Mouse (Mus musculus): ENCODE results near the gene Phc2. TPM values are rescaled to one million over a fixed set of nuclear protein-coding genes. Genes with fewer than 3 reads are reported as not detected.

Gene Phc2
- polyA plus RNA-seq, 1 experiment from 2014 or later: 19.4 TPM

- no peaks in the 10 kb centered on the region for H3K27me3 ChIP-seq (ENCODE audit: insufficient read depth, low read length)
- H3K4me3 ChIP-seq (ENCODE audit: low read length): no peak overlapping the region
- no peak overlapping the region for H3K4me2 ChIP-seq (replicated peaks; ENCODE audit: low read depth, low read length)
- H3K36me3 ChIP-seq (ENCODE audit: insufficient read depth, low read length): peaks cover 80% of the 10 kb centered on the region
- H3K4me1 ChIP-seq (ENCODE audit: insufficient read depth, low read length): peaks cover 3% of the 10 kb centered on the region; the same call in 1 of the 2 replicates
- H3K9ac ChIP-seq (replicated peaks; ENCODE audit: low read length): no peak overlapping the region
- peak; percentile 77 for ATAC-seq (ENCODE audit: low FRiP score, low TSS enrichment)
- 44% methylated on average over 20 of the region's 20 CpGs for WGBS
- H3K9me3 ChIP-seq (ENCODE audit: low read length): no peaks in the 10 kb centered on the region
- no peak overlapping the region for H3K27ac ChIP-seq (ENCODE audit: low read length)
These were observed 122.2 kb downstream of the Phc2 start for GRCm38 (mm10) chr4:128776568-128777289.

GRCm38 (mm10) chr4:128777593-128777992 is 123.1 kb downstream of the Phc2 start:
- no peak for ATAC-seq (ENCODE audit: low FRiP score, low TSS enrichment)
- H3K36me3 ChIP-seq (ENCODE audit: insufficient read depth, low read length): peaks cover 75% of the 10 kb centered on the region
- H3K9ac ChIP-seq (replicated peaks; ENCODE audit: low read length): no peak overlapping the region
- no peak overlapping the region for H3K27ac ChIP-seq (ENCODE audit: low read length)
- no peaks in the 10 kb centered on the region for H3K9me3 ChIP-seq (ENCODE audit: low read length)
- WGBS: 84% methylated on average over 11 of the region's 11 CpGs
- H3K27me3 ChIP-seq (ENCODE audit: insufficient read depth, low read length): no peaks in the 10 kb centered on the region
- no peak overlapping the region for H3K4me3 ChIP-seq (ENCODE audit: low read length)
- no peak overlapping the region for H3K4me2 ChIP-seq (replicated peaks; ENCODE audit: low read depth, low read length)
- H3K4me1 ChIP-seq (ENCODE audit: insufficient read depth, low read length): peaks cover 3% of the 10 kb centered on the region; the same call in 1 of the 2 replicates

DNA sequence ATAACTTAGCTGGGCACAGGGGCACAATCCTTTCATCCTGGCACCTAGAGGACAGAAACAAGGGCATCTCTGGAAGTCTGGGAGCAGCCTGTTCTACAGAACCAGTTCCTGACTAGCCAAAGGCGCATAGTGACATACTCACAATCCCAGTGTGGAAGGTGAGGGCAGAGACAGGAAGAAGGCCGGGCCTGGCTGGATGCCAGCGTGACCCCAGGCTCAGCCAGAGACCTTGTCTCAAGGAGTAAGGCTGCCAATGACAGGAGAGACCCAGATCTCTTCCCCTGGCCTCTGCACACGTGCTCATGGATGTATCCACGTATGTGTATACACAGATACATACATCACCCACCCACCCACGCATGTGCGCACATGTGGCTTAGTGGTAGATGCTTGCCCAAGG is 127.5 kb downstream of the Phc2 start:
- no peak overlapping the region for H3K9ac ChIP-seq (replicated peaks; ENCODE audit: low read length)
- 82% methylated on average over 7 of the region's 7 CpGs for WGBS
- H3K4me1 ChIP-seq (ENCODE audit: insufficient read depth, low read length): peaks cover 3% of the 10 kb centered on the region; the same call in 1 of the 2 replicates
- ATAC-seq (ENCODE audit: low FRiP score, low TSS enrichment): no peak
- no peak overlapping the region for H3K27ac ChIP-seq (ENCODE audit: low read length)
- H3K4me3 ChIP-seq (ENCODE audit: low read length): no peak overlapping the region
- no peak overlapping the region for H3K4me2 ChIP-seq (replicated peaks; ENCODE audit: low read depth, low read length)
- H3K27me3 ChIP-seq (ENCODE audit: insufficient read depth, low read length): no peaks in the 10 kb centered on the region
- H3K9me3 ChIP-seq (ENCODE audit: low read length): no peaks in the 10 kb centered on the region
- H3K36me3 ChIP-seq (ENCODE audit: insufficient read depth, low read length): peaks cover 74% of the 10 kb centered on the region

- H3K36me3 ChIP-seq (ENCODE audit: insufficient read depth, low read length): peaks cover 78% of the 10 kb centered on the region
- 72% methylated on average over 4 of the region's 4 CpGs for WGBS
- H3K9me3 ChIP-seq (ENCODE audit: low read length): no peaks in the 10 kb centered on the region
- no peak for ATAC-seq (ENCODE audit: low FRiP score, low TSS enrichment)
- no peak overlapping the region for H3K27ac ChIP-seq (ENCODE audit: low read length)
- no peak overlapping the region for H3K4me2 ChIP-seq (replicated peaks; ENCODE audit: low read depth, low read length)
- H3K4me1 ChIP-seq (ENCODE audit: insufficient read depth, low read length): peaks cover 3% of the 10 kb centered on the region; the same call in 1 of the 2 replicates
- H3K4me3 ChIP-seq (ENCODE audit: low read length): no peak overlapping the region
- no peak overlapping the region for H3K9ac ChIP-seq (replicated peaks; ENCODE audit: low read length)
- H3K27me3 ChIP-seq (ENCODE audit: insufficient read depth, low read length): no peaks in the 10 kb centered on the region
These were observed 128.1 kb downstream of the Phc2 start for GRCm38 (mm10) chr4:128782645-128783044.

- no peak overlapping the region for H3K4me3 ChIP-seq (ENCODE audit: low read length)
- no peak for ATAC-seq (ENCODE audit: low FRiP score, low TSS enrichment)
- H3K27me3 ChIP-seq (ENCODE audit: insufficient read depth, low read length): no peaks in the 10 kb centered on the region
- H3K27ac ChIP-seq (ENCODE audit: low read length): no peak overlapping the region
- 92% methylated on average over 15 of the region's 15 CpGs for WGBS
- H3K4me1 ChIP-seq (ENCODE audit: insufficient read depth, low read length): peaks cover 10% of the 10 kb centered on the region
- no peak overlapping the region for H3K9ac ChIP-seq (replicated peaks; ENCODE audit: low read length)
- H3K4me2 ChIP-seq (replicated peaks; ENCODE audit: low read depth, low read length): no peak overlapping the region
- H3K36me3 ChIP-seq (ENCODE audit: insufficient read depth, low read length): peaks cover 73% of the 10 kb centered on the region
- H3K9me3 ChIP-seq (ENCODE audit: low read length): no peaks in the 10 kb centered on the region
These were observed 130.6 kb downstream of the Phc2 start for GRCm38 (mm10) chr4:128784950-128785631.

DNA sequence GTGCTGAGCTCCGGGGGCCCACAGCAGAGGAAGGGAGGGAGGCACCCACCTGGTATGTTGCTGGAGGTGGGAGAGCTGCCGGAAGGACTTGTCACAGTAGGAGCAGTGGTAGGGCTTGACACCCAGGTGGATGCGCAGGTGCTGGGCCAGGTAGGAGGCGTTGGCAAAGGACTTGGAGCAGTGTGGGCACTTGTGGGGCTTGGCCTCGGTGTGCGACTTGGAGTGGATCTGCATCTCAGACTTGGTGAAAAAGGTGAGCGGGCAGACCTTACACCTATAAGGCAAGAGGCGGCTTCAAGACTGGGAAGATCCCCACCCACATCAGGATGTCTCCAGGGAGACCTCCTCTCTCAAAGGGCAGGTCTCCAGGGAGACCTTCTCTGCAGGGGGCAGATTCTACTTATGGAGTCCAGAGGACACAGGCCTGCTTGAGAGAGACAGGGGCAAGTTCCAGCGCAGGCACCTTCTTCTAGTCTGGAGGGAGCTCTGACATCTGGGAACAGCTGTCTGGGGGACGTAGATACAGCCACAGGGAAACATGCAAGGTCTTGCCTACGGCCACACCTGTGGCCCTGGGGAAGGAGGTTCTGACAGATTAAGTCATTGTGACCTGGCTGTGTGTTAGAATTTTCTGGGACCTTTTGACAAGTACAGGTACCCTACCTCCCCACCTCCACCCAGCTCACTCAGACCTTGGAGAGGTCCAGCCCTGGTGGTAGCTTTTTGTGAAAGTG is 131.6 kb downstream of the Phc2 start:
- Histone ChIP-seq H3K4me2 (replicated peaks; ENCODE audit: low read depth, low read length) (no peak overlapping the region), H3K9me3 (ENCODE audit: low read length) (no peaks in the 10 kb centered on the region), H3K27ac (ENCODE audit: low read length) (no peak overlapping the region), H3K27me3 (ENCODE audit: insufficient read depth, low read length) (no peaks in the 10 kb centered on the region), H3K4me3 (ENCODE audit: low read length) (no peak overlapping the region), H3K36me3 (ENCODE audit: insufficient read depth, low read length) (peaks cover 65% of the 10 kb centered on the region), H3K9ac (replicated peaks; ENCODE audit: low read length) (no peak overlapping the region), H3K4me1 (ENCODE audit: insufficient read depth, low read length) (peaks cover 18% of the 10 kb centered on the region)
- 89% methylated on average over 11 of the region's 11 CpGs for WGBS
- ATAC-seq (ENCODE audit: low FRiP score, low TSS enrichment): no peak

- H3K9me3 ChIP-seq (ENCODE audit: low read length): no peaks in the 10 kb centered on the region
- H3K27me3 ChIP-seq (ENCODE audit: insufficient read depth, low read length): no peaks in the 10 kb centered on the region
- H3K4me1 ChIP-seq (ENCODE audit: insufficient read depth, low read length): peaks cover 15% of the 10 kb centered on the region
- no peak overlapping the region for H3K9ac ChIP-seq (replicated peaks; ENCODE audit: low read length)
- ATAC-seq (ENCODE audit: low FRiP score, low TSS enrichment): no peak
- 92% methylated on average over 24 of the region's 24 CpGs for WGBS
- peaks cover 57% of the 10 kb centered on the region for H3K36me3 ChIP-seq (ENCODE audit: insufficient read depth, low read length)
- no peak overlapping the region for H3K27ac ChIP-seq (ENCODE audit: low read length)
- H3K4me3 ChIP-seq (ENCODE audit: low read length): no peak overlapping the region
- H3K4me2 ChIP-seq (replicated peaks; ENCODE audit: low read depth, low read length): no peak overlapping the region
These were observed 132.8 kb downstream of the Phc2 start for GRCm38 (mm10) chr4:128787023-128787939.

- no peaks in the 10 kb centered on the region for H3K27me3 ChIP-seq (ENCODE audit: insufficient read depth, low read length)
- H3K27ac ChIP-seq (ENCODE audit: low read length): no peak overlapping the region
- 92% methylated on average over 4 of the region's 4 CpGs for WGBS
- ATAC-seq (ENCODE audit: low FRiP score, low TSS enrichment): no peak
- H3K9me3 ChIP-seq (ENCODE audit: low read length): no peaks in the 10 kb centered on the region
- H3K4me1 ChIP-seq (ENCODE audit: insufficient read depth, low read length): peaks cover 15% of the 10 kb centered on the region
- no peak overlapping the region for H3K4me2 ChIP-seq (replicated peaks; ENCODE audit: low read depth, low read length)
- H3K9ac ChIP-seq (replicated peaks; ENCODE audit: low read length): no peak overlapping the region
- H3K4me3 ChIP-seq (ENCODE audit: low read length): no peak overlapping the region
- H3K36me3 ChIP-seq (ENCODE audit: insufficient read depth, low read length): peaks cover 56% of the 10 kb centered on the region
These were observed 133.6 kb downstream of the Phc2 start for GRCm38 (mm10) chr4:128788108-128788507.

DNA sequence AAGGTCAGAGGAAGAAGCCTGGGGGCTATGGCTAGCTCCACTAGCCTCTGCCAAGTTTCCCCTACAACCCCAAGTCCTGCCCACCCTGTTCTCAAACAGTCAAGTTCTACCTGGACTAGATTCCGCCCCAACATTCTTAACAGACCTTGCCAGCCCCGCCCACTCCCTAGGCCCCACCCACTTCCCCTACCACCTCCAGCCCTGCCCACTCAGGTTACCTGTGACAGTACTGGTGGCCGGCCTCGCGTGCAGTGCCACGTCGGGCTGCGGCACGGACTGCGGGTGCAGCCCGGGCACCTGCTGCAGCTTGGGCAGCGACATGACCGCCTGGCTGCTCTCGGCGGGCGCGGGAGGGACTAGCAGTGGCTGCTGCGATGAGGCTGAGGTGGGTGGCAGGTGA is 135.1 kb downstream of the Phc2 start:
- 35% methylated on average over 18 of the region's 18 CpGs for WGBS
- H3K4me1 ChIP-seq (ENCODE audit: insufficient read depth, low read length): peaks cover 20% of the 10 kb centered on the region
- ATAC-seq (ENCODE audit: low FRiP score, low TSS enrichment): peak; percentile 52; the same call in 1 of the 2 replicates
- peak overlapping the region; percentile 37 for H3K4me2 ChIP-seq (replicated peaks; ENCODE audit: low read depth, low read length)
- H3K4me3 ChIP-seq (ENCODE audit: low read length): peak overlapping the region; percentile 8
- H3K27ac ChIP-seq (ENCODE audit: low read length): peak overlapping the region; percentile 48
- no peak overlapping the region for H3K9ac ChIP-seq (replicated peaks; ENCODE audit: low read length)
- H3K27me3 ChIP-seq (ENCODE audit: insufficient read depth, low read length): no peaks in the 10 kb centered on the region
- no peaks in the 10 kb centered on the region for H3K9me3 ChIP-seq (ENCODE audit: low read length)
- peaks cover 47% of the 10 kb centered on the region for H3K36me3 ChIP-seq (ENCODE audit: insufficient read depth, low read length)

Measured in kidney, embryonic 16.5 days (tissue).